Mouse (Mus musculus) olfactory bulb, adult 2 months (tissue): ENCODE results near the gene E130114P18Rik. TPM values are rescaled to one million over a fixed set of nuclear protein-coding genes. Genes with fewer than 3 reads are reported as not detected.

ENCODE experiments used
- H3K27ac ChIP-seq: fragments of 200-500 bp; 2 replicates; pipeline ENCODE4 v1.5.1; 2012; ENCODE audit warnings: low read depth, low read length; ENCODE audit not compliant: insufficient read depth
- H3K4me1 ChIP-seq: fragments of 200-500 bp; 2 replicates; pipeline ENCODE4 v1.6.1; 2012; ENCODE audit warnings: low read length; ENCODE audit not compliant: control insufficient read depth, insufficient read depth
- H3K4me3 ChIP-seq: fragments of 200-500 bp; 2 replicates; pipeline ENCODE4 v1.5.1; 2012; ENCODE audit warnings: mild to moderate bottlenecking, low read depth, low read length, moderate library complexity; ENCODE audit not compliant: insufficient read depth
- CTCF ChIP-seq: fragments of 200-500 bp; IDR thresholded peaks from 2 replicates; pipeline ENCODE4 v1.5.1; 2012; ENCODE audit warnings: low read depth, mild to moderate bottlenecking, low read length, moderate library complexity; ENCODE audit not compliant: insufficient read depth
- POLR2A ChIP-seq: fragments of 200-500 bp; IDR thresholded peaks from 2 replicates; pipeline ENCODE4 v1.6.1; 2012; ENCODE audit warnings: mild to moderate bottlenecking, low read depth, low read length, moderate library complexity; ENCODE audit not compliant: insufficient read depth
- WGBS: fragments of 180-500 bp; shearing (Covaris S2); methylation state at CpG from one replicate; pipeline ENCODE4 v1.1.7; 2018; 5-methylcytosine and 5-hydroxymethylcytosine counted together
- polyA plus RNA-seq: library from polyadenylated mRNA; stranded (reverse); fragments of >200 nt; gene quantifications from 2 replicates; pipeline ENCODE4 v1.2.4, GENCODE M21; 2012; ENCODE audit warnings: low replicate concordance; ENCODE audit not compliant: missing spikeins, insufficient read depth, insufficient read length

The E130114P18Rik gene
- polyA plus RNA-seq, 1 experiment: not detected

GRCm38 (mm10) chr4:97600875-97601835 lies 176.7 kb downstream of the E130114P18Rik start:
- no peak overlapping the region for H3K27ac ChIP-seq
- 52% methylated on average over 8 of the region's 8 CpGs for WGBS
- H3K4me3 ChIP-seq: no peak overlapping the region
- no peak for TF ChIP-seq POLR2A
- TF ChIP-seq CTCF: no peak
- peaks cover 5% of the 10 kb centered on the region for H3K4me1 ChIP-seq

GRCm38 (mm10) chr4:97597443-97597842 lies 180.4 kb downstream of the E130114P18Rik start:
- TF ChIP-seq CTCF: no peak
- no peak for TF ChIP-seq POLR2A
- peaks cover 5% of the 10 kb centered on the region for H3K4me1 ChIP-seq
- WGBS: 98% methylated on average over 1 of the region's 1 CpGs
- H3K27ac ChIP-seq: no peak overlapping the region
- no peak overlapping the region for H3K4me3 ChIP-seq

- WGBS: 95% methylated on average over 9 of the region's 9 CpGs
- no peak overlapping the region for H3K27ac ChIP-seq
- no peak overlapping the region for H3K4me3 ChIP-seq
- H3K4me1 ChIP-seq: peaks cover under 1% of the 10 kb centered on the region
- TF ChIP-seq POLR2A (no peak), CTCF (no peak)
Observed at GRCm38 (mm10) chr4:97596348-97596747, 181.5 kb downstream of the E130114P18Rik start.

GRCm38 (mm10) chr4:97593869-97594268 lies 184.0 kb downstream of the E130114P18Rik start:
- Histone ChIP-seq H3K4me3 (no peak overlapping the region), H3K4me1 (no peaks in the 10 kb centered on the region), H3K27ac (no peak overlapping the region)
- TF ChIP-seq POLR2A: no peak
- no peak for TF ChIP-seq CTCF
- 89% methylated on average over 5 of the region's 5 CpGs for WGBS

- Histone ChIP-seq H3K27ac (no peak overlapping the region), H3K4me3 (no peak overlapping the region), H3K4me1 (no peaks in the 10 kb centered on the region)
- WGBS: 86% methylated on average over 1 of the region's 1 CpGs
- TF ChIP-seq POLR2A (no peak), CTCF (no peak)
Observed at GRCm38 (mm10) chr4:97589790-97590189, 188.1 kb downstream of the E130114P18Rik start.

GRCm38 (mm10) chr4:97587412-97588010 lies 190.4 kb downstream of the E130114P18Rik start:
- Histone ChIP-seq H3K27ac (no peak overlapping the region), H3K4me3 (no peak overlapping the region), H3K4me1 (no peaks in the 10 kb centered on the region)
- TF ChIP-seq CTCF (no peak), POLR2A (no peak)
- WGBS: 71% methylated on average over 9 of the region's 9 CpGs

GRCm38 (mm10) chr4:97585170-97585569 lies 192.7 kb downstream of the E130114P18Rik start:
- Histone ChIP-seq H3K4me1 (no peaks in the 10 kb centered on the region), H3K27ac (no peak overlapping the region), H3K4me3 (no peak overlapping the region)
- 56% methylated on average over 7 of the region's 7 CpGs for WGBS
- TF ChIP-seq CTCF: no peak

GRCm38 (mm10) chr4:97584445-97585130 lies 193.3 kb downstream of the E130114P18Rik start:
- 28% methylated on average over 9 of the region's 9 CpGs for WGBS
- TF ChIP-seq POLR2A (no peak), CTCF (no peak)
- Histone ChIP-seq H3K4me3 (peak overlapping the region; percentile 10; the same call in 1 of the 2 replicates), H3K27ac (peak overlapping the region; percentile 62), H3K4me1 (no peaks in the 10 kb centered on the region)
